Mouse (Mus musculus) stomach, postnatal 0 days (tissue): ENCODE results near the gene Hexim2.

Source experiments
- CTCF ChIP-seq: IDR thresholded peaks from 2 replicates; pipeline ENCODE4 v1.5.1; 2016; ENCODE audit warnings: antibody characterized with exemption, low read depth, mild to moderate bottlenecking, moderate library complexity
- EP300 ChIP-seq: optimal IDR thresholded peaks from 2 replicates; pipeline ENCODE3; 2016; ENCODE audit warnings: antibody characterized with exemption

GRCm38 (mm10) chr11:103176510-103176909 is 44.3 kb downstream of the Hexim2 start:
- no peak for TF ChIP-seq CTCF
- no peak for TF ChIP-seq EP300
